Mouse (Mus musculus): ENCODE measurements around the gene Hadh.

- TF ChIP-seq KAT2A (IDR thresholded peaks at IDR 0.05; ENCODE audit: insufficient replicate concordance, low read length): no peak
- TF ChIP-seq ZNF384 (IDR thresholded peaks at IDR 0.05; ENCODE audit: low read depth, low read length): no peak
- no peak for TF ChIP-seq MAX (IDR thresholded peaks at IDR 0.05; ENCODE audit: low read length)
- TF ChIP-seq JUND (conservative IDR thresholded peaks at IDR 0.05; ENCODE audit: low read depth, low read length): no peak
- no peak for TF ChIP-seq POLR2A (IDR thresholded peaks at IDR 0.05; ENCODE audit: low read depth, low read length)
- TF ChIP-seq CTCF (conservative IDR thresholded peaks at IDR 0.05 in 1 of 2, IDR thresholded peaks at IDR 0.05 in 1 of 2; ENCODE audit: low read depth in 2 of 2, low read length in 2 of 2): no peak
Observed at GRCm38 (mm10) chr3:131190671-131191367, 81.1 kb downstream of the Hadh start.

Measured in CH12.LX (cell line).